ENCODE assay signal across 9 mouse cellular contexts in the genomic region with DNA sequence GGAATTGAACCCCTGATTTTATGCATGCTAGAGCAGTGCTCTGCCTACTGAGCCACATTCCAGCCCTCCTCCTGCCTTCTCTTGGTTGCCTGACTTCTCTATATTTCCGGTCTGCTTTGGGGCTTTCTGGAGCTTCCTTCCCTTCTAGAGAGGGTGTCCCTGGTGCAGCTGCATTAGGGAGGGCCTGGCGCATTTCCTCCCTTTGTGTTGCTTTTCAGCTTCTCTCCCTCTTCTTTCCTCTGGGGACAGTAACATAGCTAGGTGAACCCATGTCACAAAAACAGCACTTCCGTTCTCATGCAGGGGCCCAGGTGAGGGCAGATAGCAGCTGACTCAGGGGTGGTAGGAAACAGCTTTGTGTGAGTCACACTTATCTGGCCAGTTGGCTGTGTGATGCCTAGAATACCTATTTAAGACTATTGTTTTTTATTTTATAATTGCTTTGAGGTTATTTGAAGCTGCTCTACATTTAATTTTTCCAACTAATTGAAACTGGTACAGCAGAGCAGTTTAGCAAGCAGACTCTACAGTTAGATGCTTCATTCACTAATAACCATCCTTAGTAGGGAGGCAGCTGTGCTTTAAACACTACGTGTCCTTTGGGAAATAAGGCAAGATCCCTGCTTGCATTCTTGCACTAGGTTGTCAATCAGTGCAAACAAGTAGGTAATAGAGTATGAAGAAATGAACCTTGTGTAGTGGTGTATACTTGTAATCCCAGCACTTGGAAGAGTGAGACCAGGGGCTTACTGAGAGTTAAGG.
DNase-seq lines count a peak whose midpoint lies in the region; ATAC-seq and TF ChIP-seq lines count a peak whose summit lies in the region.
"Had no signal": no experiment of that assay in that cellular context is flagged by ENCODE, and none has a peak within 500 bp of the region (broad histone marks: within the 10 kb centered on the region; RNA-seq: fewer than 3 reads in every experiment).

No protein-coding gene starts in this region.

- ATAC-seq in kidney, embryonic 15.5 days (replicated peaks; ENCODE audit: low FRiP score), result no peak; the same call in 1 of the 2 replicates

- no peaks in the 10 kb centered on the region for H3K27me3 ChIP-seq in kidney, embryonic 15.5 days
- no peaks in the 10 kb centered on the region for H3K27me3 ChIP-seq in heart, adult 2 months (ENCODE audit: control insufficient read depth, insufficient read depth, low read length)

- TF ChIP-seq POLR2A in heart, adult 2 months (IDR thresholded peaks at IDR 0.05; ENCODE audit: insufficient read depth, low read depth, low read length), result no peak

- no peaks in the 10 kb centered on the region for H3K36me3 ChIP-seq in kidney, embryonic 15.5 days
- no peaks in the 10 kb centered on the region for H3K36me3 ChIP-seq in heart, adult 2 months (ENCODE audit: control insufficient read depth, insufficient read depth, low read length)

- no peak overlapping the region for H3K4me2 ChIP-seq in kidney, embryonic 15.5 days

- H3K9ac ChIP-seq in kidney, embryonic 15.5 days, result no peak overlapping the region
- H3K9ac ChIP-seq in heart, adult 2 months (ENCODE audit: low read depth, low read length), result no peak overlapping the region

- 0 out of 2 replicates have a peak, but pooled peaks cover 6% of the 10 kb centered on the region for H3K4me1 ChIP-seq in kidney, embryonic 15.5 days
- no peaks in the 10 kb centered on the region for H3K4me1 ChIP-seq in heart, adult 2 months (ENCODE audit: control insufficient read depth, insufficient read depth, low read length)

- TF ChIP-seq EP300 in heart, adult 2 months (IDR thresholded peaks at IDR 0.05; ENCODE audit: insufficient read depth, low read depth, low read length), result peak; percentile 57; the same call in 1 of the 2 replicates

- H3K9me3 ChIP-seq in kidney, embryonic 15.5 days (replicated peaks), result no peaks in the 10 kb centered on the region

- H3K27ac ChIP-seq in kidney, embryonic 15.5 days, result 0 out of 2 replicates have a peak overlapping the region, but pooled peaks have one; percentile 41
- peak overlapping the region; percentile 49 for H3K27ac ChIP-seq in heart, adult 2 months

- H3K79me2 ChIP-seq in heart, adult 2 months (replicated peaks; ENCODE audit: control insufficient read depth, insufficient read depth, low read length), result no peaks in the 10 kb centered on the region

- TF ChIP-seq CTCF in heart, adult 2 months (IDR thresholded peaks at IDR 0.05), result no peak

- no peak for DNase-seq in kidney, adult 8-10 months
- DNase-seq in CD4-positive helper T cell, adult 2 months (ENCODE audit: low read depth, low spot score), result peak; percentile 10
- peak in 1 of 2 experiments; percentile 49 for DNase-seq in heart, adult 2 months
- peak; percentile 34 for DNase-seq in kidney, postnatal 14 days
- DNase-seq in frontal cortex, postnatal 14 days (ENCODE audit: low spot score in 2 of 2), result no peak
- DNase-seq in adrenal gland, adult 2 months, result no peak
- no peak for DNase-seq in cerebellum, adult 9-10 months

- intact Hi-C loops in heart, adult 2 months (cut with DNase I), result no loop called here

- no peak overlapping the region for H3K4me3 ChIP-seq in kidney, embryonic 15.5 days (replicated peaks)
- no peak overlapping the region for H3K4me3 ChIP-seq in heart, adult 2 months
- H3K4me3 ChIP-seq: megakaryocyte, embryonic 14.5 days had no signal

- 55% methylated on average over 4 of the region's 4 CpGs for WGBS in kidney, embryonic 15.5 days
- 33% methylated on average over 4 of the region's 4 CpGs for WGBS in heart, adult 2 months

Comparison
In these comparisons a context has a peak if more than half of its experiments do, and no peak if none do; other contexts are left out.
1. DNase-seq: peak in CD4-positive helper T cell, adult 2 months (single experiment) and kidney, postnatal 14 days (single experiment); none in kidney, adult 8-10 months (0 of 2), frontal cortex, postnatal 14 days (0 of 2), adrenal gland, adult 2 months (single experiment) and cerebellum, adult 9-10 months (single experiment).